Comparison of ENCODE assay signal across 13 mouse cellular contexts in the genomic region with DNA sequence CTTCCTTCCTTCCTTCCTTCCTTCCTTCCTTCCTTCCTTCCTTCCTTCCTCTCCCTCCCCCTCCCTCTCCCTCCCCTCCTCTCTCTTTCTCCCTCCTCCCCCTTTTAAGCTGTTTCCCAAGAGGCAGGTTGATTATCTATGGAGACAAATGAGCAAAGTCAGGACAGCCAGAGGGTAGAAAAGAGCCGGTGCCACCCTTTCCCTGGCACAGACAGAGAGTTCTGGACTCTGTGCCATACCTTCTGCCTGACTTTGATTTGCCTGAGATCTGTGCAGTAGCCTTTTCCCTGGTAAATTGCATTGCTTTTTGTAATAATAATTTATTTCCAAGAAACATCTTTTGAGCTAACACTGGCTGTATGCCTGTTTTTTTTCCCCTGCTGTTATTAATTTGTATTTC. TPM values are rescaled to one million over a fixed set of nuclear protein-coding genes. Genes with fewer than 3 reads are reported as not detected.
DNase-seq lines count a peak whose midpoint lies in the region; ATAC-seq lines count a peak whose summit lies in the region.
"Had no signal": no experiment of that assay in that cellular context is flagged by ENCODE, and none has a peak within 500 bp of the region (broad histone marks: within the 10 kb centered on the region; RNA-seq: fewer than 3 reads in every experiment).

No protein-coding gene starts in this region.

- H3K4me3 ChIP-seq in hindbrain, embryonic 10.5 days = peak overlapping the region; percentile 12; the same call in 1 of the 2 replicates
- no peak overlapping the region for H3K4me3 ChIP-seq in hindbrain, embryonic 11.5 days (ENCODE audit: low read depth, low read length)
- no peak overlapping the region for H3K4me3 ChIP-seq in midbrain, embryonic 14.5 days (replicated peaks; ENCODE audit: low read depth, low read length)
- H3K4me3 ChIP-seq: limb, embryonic 12.5 days had no signal

- H3K27ac ChIP-seq in hindbrain, embryonic 10.5 days = peak overlapping the region; percentile 65
- H3K27ac ChIP-seq in hindbrain, embryonic 11.5 days (ENCODE audit: low read depth, low read length) = no peak overlapping the region
- H3K27ac ChIP-seq in midbrain, embryonic 14.5 days (replicated peaks; ENCODE audit: low read depth, low read length) = no peak overlapping the region
- H3K27ac ChIP-seq: limb, embryonic 12.5 days; macrophage had no signal

- H3K4me2 ChIP-seq in hindbrain, embryonic 11.5 days (replicated peaks; ENCODE audit: low read depth, low read length) = no peak overlapping the region
- peak overlapping the region; percentile 7; the same call in 1 of the 2 replicates for H3K4me2 ChIP-seq in midbrain, embryonic 14.5 days (ENCODE audit: low read length)
- H3K4me2 ChIP-seq: limb, embryonic 12.5 days had no signal

- peaks cover 23% of the 10 kb centered on the region for H3K4me1 ChIP-seq in hindbrain, embryonic 10.5 days (replicated peaks)
- H3K4me1 ChIP-seq in hindbrain, embryonic 11.5 days (replicated peaks; ENCODE audit: control insufficient read depth, insufficient read depth, low read length) = no peaks in the 10 kb centered on the region
- H3K4me1 ChIP-seq in midbrain, embryonic 14.5 days (ENCODE audit: control insufficient read depth, insufficient read depth, low read length) = no peaks in the 10 kb centered on the region

- DNase-seq in cerebellum, postnatal 14 days = peak; percentile 15 to 30
- DNase-seq in cerebellum, adult 11-12 months = no peak
- DNase-seq in hindbrain, embryonic 10.5 days (ENCODE audit: low spot score) = no peak
- DNase-seq in hindbrain, embryonic 11.5 days (ENCODE audit: low spot score) = no peak
- DNase-seq in adipocyte (ENCODE audit: low spot score) = peak; percentile 22
- peak; percentile 11 for DNase-seq in midbrain, embryonic 14.5 days
- no peak for DNase-seq in spleen, postnatal 4 days (ENCODE audit: low spot score in 2 of 2)
- no peak for DNase-seq in spleen, adult 18-20 months
- DNase-seq: kidney, adult 9 months had no signal

- 22% methylated on average over 1 of the region's 1 CpGs for WGBS in hindbrain, embryonic 10.5 days
- 14% methylated on average over 1 of the region's 1 CpGs for WGBS in hindbrain, embryonic 11.5 days
- 10% methylated on average over 1 of the region's 1 CpGs for WGBS in midbrain, embryonic 14.5 days

- no peaks in the 10 kb centered on the region for H3K36me3 ChIP-seq in hindbrain, embryonic 10.5 days
- no peaks in the 10 kb centered on the region for H3K36me3 ChIP-seq in hindbrain, embryonic 11.5 days (ENCODE audit: control insufficient read depth, insufficient read depth, low read length)
- no peaks in the 10 kb centered on the region for H3K36me3 ChIP-seq in midbrain, embryonic 14.5 days (ENCODE audit: control insufficient read depth, insufficient read depth, low read length)
- H3K36me3 ChIP-seq: limb, embryonic 12.5 days had no signal

- H3K9me3 ChIP-seq in hindbrain, embryonic 10.5 days = no peaks in the 10 kb centered on the region
- H3K9me3 ChIP-seq in hindbrain, embryonic 11.5 days (ENCODE audit: control insufficient read depth, low read length) = no peaks in the 10 kb centered on the region
- H3K9me3 ChIP-seq in midbrain, embryonic 14.5 days (ENCODE audit: control insufficient read depth, low read length) = no peaks in the 10 kb centered on the region
- H3K9me3 ChIP-seq: limb, embryonic 12.5 days had no signal

- no peak overlapping the region for H3K9ac ChIP-seq in hindbrain, embryonic 11.5 days (ENCODE audit: low read depth, low read length)
- no peak overlapping the region for H3K9ac ChIP-seq in midbrain, embryonic 14.5 days (replicated peaks; ENCODE audit: low read length)
- H3K9ac ChIP-seq: limb, embryonic 12.5 days had no signal

- no peaks in the 10 kb centered on the region for H3K27me3 ChIP-seq in hindbrain, embryonic 10.5 days (ENCODE audit: insufficient read depth, poor library complexity, severe bottlenecking)
- H3K27me3 ChIP-seq in hindbrain, embryonic 11.5 days (ENCODE audit: control insufficient read depth, insufficient read depth, low read length) = no peaks in the 10 kb centered on the region
- no peaks in the 10 kb centered on the region for H3K27me3 ChIP-seq in midbrain, embryonic 14.5 days (ENCODE audit: control insufficient read depth, insufficient read depth, low read length)
- H3K27me3 ChIP-seq: limb, embryonic 12.5 days had no signal

- ATAC-seq in hindbrain, embryonic 11.5 days (ENCODE audit: low FRiP score) = no peak
- no peak for ATAC-seq in midbrain, embryonic 14.5 days (ENCODE audit: low FRiP score, low TSS enrichment)

RNA-seq across cellular contexts. Expression of a gene that starts 13.2 kb away (rescaled TPM):
- 0.54 and 0.86 TPM in 2 replicates for polyA plus RNA-seq in hindbrain, embryonic 10.5 days (2016; fragmentation: Nextera tagmentation; extraction: Ambion mirVana)
- 0.36 and 0.52 TPM in 2 replicates for polyA plus RNA-seq in hindbrain, embryonic 11.5 days (2014; fragmentation: Nextera tagmentation; extraction: Ambion mirVana)
- 0.19 and 0.50 TPM in 2 replicates for polyA plus RNA-seq in midbrain, embryonic 14.5 days (2014; fragmentation: Nextera tagmentation; extraction: Ambion mirVana)

RNA-seq across cellular contexts. Expression of a gene that starts 24.7 kb away (rescaled TPM):
- not detected in 2 replicates for polyA plus RNA-seq in hindbrain, embryonic 10.5 days (2016; fragmentation: Nextera tagmentation; extraction: Ambion mirVana)
- polyA plus RNA-seq in hindbrain, embryonic 11.5 days (2014; fragmentation: Nextera tagmentation; extraction: Ambion mirVana) = not detected in 2 replicates
- 0.95 TPM in 1 of 2 replicates, not detected in the other for polyA plus RNA-seq in midbrain, embryonic 14.5 days (2014; fragmentation: Nextera tagmentation; extraction: Ambion mirVana)
- polyA plus RNA-seq: limb, embryonic 12.5 days; liver, embryonic 16.5 days had no signal

RNA-seq across cellular contexts. Expression of a gene that starts 38.2 kb away (rescaled TPM):
- 72.3 and 83.2 TPM in 2 replicates for polyA plus RNA-seq in hindbrain, embryonic 10.5 days (2016; fragmentation: Nextera tagmentation; extraction: Ambion mirVana)
- polyA plus RNA-seq in hindbrain, embryonic 11.5 days (2014; fragmentation: Nextera tagmentation; extraction: Ambion mirVana) = 62.1 and 63.9 TPM in 2 replicates
- 15.7 and 24.6 TPM in 2 replicates for polyA plus RNA-seq in midbrain, embryonic 14.5 days (2014; fragmentation: Nextera tagmentation; extraction: Ambion mirVana)

RNA-seq across cellular contexts. Expression of a gene that starts 38.4 kb away (rescaled TPM):
- 59.0 and 63.9 TPM in 2 replicates for polyA plus RNA-seq in hindbrain, embryonic 10.5 days (2016; fragmentation: Nextera tagmentation; extraction: Ambion mirVana)
- polyA plus RNA-seq in hindbrain, embryonic 11.5 days (2014; fragmentation: Nextera tagmentation; extraction: Ambion mirVana) = 53.8 and 55.6 TPM in 2 replicates
- 90.3 and 119 TPM in 2 replicates for polyA plus RNA-seq in midbrain, embryonic 14.5 days (2014; fragmentation: Nextera tagmentation; extraction: Ambion mirVana)

RNA-seq across cellular contexts. Expression of a gene that starts 38.5 kb away (rescaled TPM):
- polyA plus RNA-seq in hindbrain, embryonic 10.5 days (2016; fragmentation: Nextera tagmentation; extraction: Ambion mirVana) = 0.10 TPM in 1 of 2 replicates, not detected in the other
- polyA plus RNA-seq in hindbrain, embryonic 11.5 days (2014; fragmentation: Nextera tagmentation; extraction: Ambion mirVana) = not detected in 2 replicates
- polyA plus RNA-seq in midbrain, embryonic 14.5 days (2014; fragmentation: Nextera tagmentation; extraction: Ambion mirVana) = not detected in 2 replicates
- polyA plus RNA-seq: limb, embryonic 12.5 days; macrophage; spleen, adult 2 months had no signal

Comparison
In these comparisons a context has a peak if more than half of its experiments do, and no peak if none do; other contexts are left out.
1. DNase-seq: peak in cerebellum, postnatal 14 days (2 of 2), adipocyte (single experiment) and midbrain, embryonic 14.5 days (single experiment); none in cerebellum, adult 11-12 months (single experiment), hindbrain, embryonic 10.5 days (single experiment), hindbrain, embryonic 11.5 days (single experiment), spleen, postnatal 4 days (0 of 2) and spleen, adult 18-20 months (0 of 2).